11 mouse cellular contexts compared by ENCODE assay signal in genomic region chr19:55933947-55934729, GRCm38 (mm10).
DNase-seq lines count a peak whose midpoint lies in the region; ATAC-seq and TF ChIP-seq lines count a peak whose summit lies in the region.
"Had no signal": no experiment of that assay in that cellular context is flagged by ENCODE, and none has a peak within 500 bp of the region (broad histone marks: within the 10 kb centered on the region; RNA-seq: fewer than 3 reads in every experiment).

No protein-coding gene starts in this region.

- TF ChIP-seq CTCF in intestine, postnatal 0 days (IDR thresholded peaks at IDR 0.05; ENCODE audit: low read depth), result no peak

- no peak overlapping the region for H3K27ac ChIP-seq in kidney, embryonic 14.5 days (ENCODE audit: low read depth, low read length)
- H3K27ac ChIP-seq in midbrain, embryonic 13.5 days, result peak overlapping the region; percentile 64
- no peak overlapping the region for H3K27ac ChIP-seq in intestine, postnatal 0 days (ENCODE audit: low read depth, low read length)
- H3K27ac ChIP-seq: gastrocnemius, adult 2 months; limb, embryonic 15.5 days had no signal

- H3K9me3 ChIP-seq in kidney, embryonic 14.5 days (ENCODE audit: control insufficient read depth, low read length), result peaks cover 6% of the 10 kb centered on the region; the same call in 1 of the 2 replicates
- H3K9me3 ChIP-seq in midbrain, embryonic 13.5 days, result no peaks in the 10 kb centered on the region
- no peaks in the 10 kb centered on the region for H3K9me3 ChIP-seq in intestine, postnatal 0 days (ENCODE audit: control insufficient read depth)
- H3K9me3 ChIP-seq: limb, embryonic 15.5 days had no signal

- peak; percentile 47 for DNase-seq in adrenal gland, adult 2 months
- no peak for DNase-seq in adrenal gland, adult 8-10 months
- peak; percentile 53 for DNase-seq in kidney, postnatal 10 days
- DNase-seq in Muller cell, postnatal 12 days (ENCODE audit: inconsistent ontology term), result peak; percentile 85
- DNase-seq: cerebellum, postnatal 14 days; gastrocnemius, adult 2 months had no signal

- H3K9ac ChIP-seq in kidney, embryonic 14.5 days (ENCODE audit: low read depth, low read length), result no peak overlapping the region
- H3K9ac ChIP-seq in midbrain, embryonic 13.5 days (replicated peaks), result no peak overlapping the region
- H3K9ac ChIP-seq in intestine, postnatal 0 days (ENCODE audit: low read depth, low read length), result no peak overlapping the region
- H3K9ac ChIP-seq: limb, embryonic 15.5 days had no signal

- H3K4me2 ChIP-seq in kidney, embryonic 14.5 days (replicated peaks; ENCODE audit: low read depth, low read length), result no peak overlapping the region
- no peak overlapping the region for H3K4me2 ChIP-seq in midbrain, embryonic 13.5 days (replicated peaks)
- H3K4me2 ChIP-seq in intestine, postnatal 0 days (replicated peaks; ENCODE audit: low read depth), result no peak overlapping the region
- H3K4me2 ChIP-seq: limb, embryonic 15.5 days had no signal

- no peak overlapping the region for H3K4me3 ChIP-seq in kidney, embryonic 14.5 days (ENCODE audit: low read length)
- H3K4me3 ChIP-seq in midbrain, embryonic 13.5 days (replicated peaks), result no peak overlapping the region
- no peak overlapping the region for H3K4me3 ChIP-seq in intestine, postnatal 0 days (ENCODE audit: low read depth, low read length)
- H3K4me3 ChIP-seq: gastrocnemius, adult 2 months; limb, embryonic 15.5 days had no signal

- 78% methylated on average over 7 of the region's 7 CpGs for WGBS in kidney, embryonic 14.5 days
- whole genome bisulfite sequencing in midbrain, embryonic 13.5 days, result 46% methylated on average over 7 of the region's 7 CpGs
- WGBS in intestine, postnatal 0 days, result 75% methylated on average over 7 of the region's 7 CpGs

- H3K36me3 ChIP-seq in kidney, embryonic 14.5 days (ENCODE audit: control insufficient read depth, insufficient read depth, low read length), result peaks cover 10% of the 10 kb centered on the region; the same call in 1 of the 2 replicates
- H3K36me3 ChIP-seq in midbrain, embryonic 13.5 days, result peaks cover 14% of the 10 kb centered on the region
- peaks cover 9% of the 10 kb centered on the region for H3K36me3 ChIP-seq in intestine, postnatal 0 days (ENCODE audit: control insufficient read depth, insufficient read depth)

- no peak for ATAC-seq in kidney, embryonic 14.5 days (ENCODE audit: low FRiP score, low TSS enrichment)
- peak; percentile 74 for ATAC-seq in midbrain, embryonic 13.5 days
- no peak for ATAC-seq in intestine, postnatal 0 days
- ATAC-seq in inflammation-experienced regulatory T-cells, adult 6 months, result no peak

- H3K27me3 ChIP-seq in kidney, embryonic 14.5 days (ENCODE audit: control insufficient read depth, insufficient read depth, low read length), result no peaks in the 10 kb centered on the region
- 0 out of 2 replicates have a peak, but pooled peaks cover 3% of the 10 kb centered on the region for H3K27me3 ChIP-seq in midbrain, embryonic 13.5 days
- H3K27me3 ChIP-seq in intestine, postnatal 0 days (replicated peaks; ENCODE audit: control insufficient read depth, insufficient read depth, low read length), result no peaks in the 10 kb centered on the region
- H3K27me3 ChIP-seq: limb, embryonic 15.5 days had no signal

- H3K4me1 ChIP-seq in kidney, embryonic 14.5 days (ENCODE audit: control insufficient read depth, insufficient read depth, low read length), result no peaks in the 10 kb centered on the region
- peaks cover 22% of the 10 kb centered on the region for H3K4me1 ChIP-seq in midbrain, embryonic 13.5 days (replicated peaks)
- H3K4me1 ChIP-seq in intestine, postnatal 0 days (replicated peaks; ENCODE audit: control insufficient read depth, insufficient read depth, low read length), result no peaks in the 10 kb centered on the region
